ENCODE assay signal across 8 mouse cellular contexts in genomic region chr17:56079921-56080320, GRCm38 (mm10). TPM values are rescaled to one million over a fixed set of nuclear protein-coding genes. Genes with fewer than 3 reads are reported as not detected.
DNase-seq lines count a peak whose midpoint lies in the region; ATAC-seq and TF ChIP-seq lines count a peak whose summit lies in the region.

No protein-coding gene starts in this region.

- H3K4me3 ChIP-seq in bone marrow, adult 2 months (replicated peaks; ENCODE audit: control insufficient read depth, low read depth, low read length), result peak overlapping the region; percentile 95
- H3K4me3 ChIP-seq in heart, embryonic 14.5 days (ENCODE audit: control insufficient read depth in 1 of 2, insufficient read depth in 1 of 2, low read depth in 1 of 2, low read length in 2 of 2), result peak overlapping the region; percentile 87 to 97
- peak overlapping the region; percentile 88 for H3K4me3 ChIP-seq in liver, embryonic 12.5 days
- H3K4me3 ChIP-seq in stomach, embryonic 15.5 days (replicated peaks), result peak overlapping the region; percentile 84

- H3K9me3 ChIP-seq in heart, embryonic 14.5 days (ENCODE audit: control insufficient read depth, low read length), result no peaks in the 10 kb centered on the region
- H3K9me3 ChIP-seq in liver, embryonic 12.5 days (replicated peaks), result no peaks in the 10 kb centered on the region
- H3K9me3 ChIP-seq in stomach, embryonic 15.5 days, result no peaks in the 10 kb centered on the region

- peak; percentile 23 to 30 for DNase-seq in kidney, adult 8-10 months
- no peak for DNase-seq in kidney, postnatal 10 days
- no peak for DNase-seq in layer of hippocampus, adult 9-11 months
- no peak for DNase-seq in ovary, postnatal 14 days (ENCODE audit: low spot score)

- H3K4me2 ChIP-seq in heart, embryonic 14.5 days (ENCODE audit: low read length), result peak overlapping the region; percentile 96
- H3K4me2 ChIP-seq in liver, embryonic 12.5 days, result peak overlapping the region; percentile 94
- H3K4me2 ChIP-seq in stomach, embryonic 15.5 days, result peak overlapping the region; percentile 91

- 0 out of 2 replicates have a peak, but pooled peaks have one; percentile 4 for TF ChIP-seq CTCF in bone marrow, adult 2 months (IDR thresholded peaks at IDR 0.05; ENCODE audit: control insufficient read depth, insufficient read depth, low read length)

- no peak for TF ChIP-seq POLR2A in bone marrow, adult 2 months (IDR thresholded peaks at IDR 0.05; ENCODE audit: borderline replicate concordance, control insufficient read depth, low read depth, low read length)

- peaks cover 7% of the 10 kb centered on the region; the same call in 1 of the 2 replicates for H3K4me1 ChIP-seq in bone marrow, adult 2 months (ENCODE audit: control insufficient read depth, insufficient read depth, low read length)
- H3K4me1 ChIP-seq in heart, embryonic 14.5 days (ENCODE audit: control insufficient read depth in 2 of 2, insufficient read depth in 2 of 2, low read length in 2 of 2), result peaks cover 18 to 26% of the 10 kb centered on the region in 2 experiments
- H3K4me1 ChIP-seq in liver, embryonic 12.5 days, result peaks cover 39% of the 10 kb centered on the region
- H3K4me1 ChIP-seq in stomach, embryonic 15.5 days, result peaks cover 29% of the 10 kb centered on the region

- H3K9ac ChIP-seq in heart, embryonic 14.5 days (ENCODE audit: low read length), result peak overlapping the region; percentile 88
- peak overlapping the region; percentile 94 for H3K9ac ChIP-seq in liver, embryonic 12.5 days
- H3K9ac ChIP-seq in stomach, embryonic 15.5 days, result peak overlapping the region; percentile 88

- H3K27ac ChIP-seq in bone marrow, adult 2 months (ENCODE audit: control insufficient read depth, insufficient read depth, low read depth, low read length, poor library complexity), result no peak overlapping the region
- peak overlapping the region in 1 of 2 experiments; percentile 71; a peak in 2 of 4 replicates for H3K27ac ChIP-seq in heart, embryonic 14.5 days (replicated peaks in 1 of 2; ENCODE audit: control insufficient read depth in 1 of 2, insufficient read depth in 1 of 2, low read depth in 2 of 2, low read length in 2 of 2)
- H3K27ac ChIP-seq in liver, embryonic 12.5 days, result peak overlapping the region; percentile 80
- 0 out of 2 replicates have a peak overlapping the region, but pooled peaks have one; percentile 40 for H3K27ac ChIP-seq in stomach, embryonic 15.5 days

- H3K27me3 ChIP-seq in heart, embryonic 14.5 days (ENCODE audit: control insufficient read depth, insufficient read depth, low read length), result no peaks in the 10 kb centered on the region
- no peaks in the 10 kb centered on the region for H3K27me3 ChIP-seq in liver, embryonic 12.5 days (replicated peaks)
- H3K27me3 ChIP-seq in stomach, embryonic 15.5 days (replicated peaks), result no peaks in the 10 kb centered on the region

- no peak for ATAC-seq in heart, embryonic 14.5 days (ENCODE audit: insufficient number of reproducible peaks, insufficient read depth, low FRiP score, low read depth)
- ATAC-seq in liver, embryonic 12.5 days, result no peak
- no peak for ATAC-seq in stomach, embryonic 15.5 days (ENCODE audit: insufficient read depth, low FRiP score, low read depth)

- under 1% methylated on average over 11 of the region's 11 CpGs for WGBS in bone marrow, adult 2 months
- WGBS in heart, embryonic 14.5 days, result 2% methylated on average over 11 of the region's 11 CpGs
- WGBS in liver, embryonic 12.5 days (ENCODE audit: insufficient replicate concordance), result under 1% methylated on average over 11 of the region's 11 CpGs
- WGBS in stomach, embryonic 15.5 days, result under 1% methylated on average over 10 of the region's 11 CpGs

- H3K36me3 ChIP-seq in heart, embryonic 14.5 days (ENCODE audit: control insufficient read depth, insufficient read depth, low read length), result peaks cover 23% of the 10 kb centered on the region
- peaks cover 31% of the 10 kb centered on the region for H3K36me3 ChIP-seq in liver, embryonic 12.5 days
- 0 out of 2 replicates have a peak, but pooled peaks cover 7% of the 10 kb centered on the region for H3K36me3 ChIP-seq in stomach, embryonic 15.5 days

RNA-seq across cellular contexts. Expression of gene Hdgfl2, which starts 0.5 kb away (rescaled TPM):
- 62.0 and 145 TPM in 2 replicates for polyA plus RNA-seq in bone marrow, adult 2 months (2011; ENCODE audit: insufficient read depth, insufficient read length, low replicate concordance, missing spikeins)
- polyA plus RNA-seq in heart, embryonic 14.5 days (2014; fragmentation: Nextera tagmentation; extraction: Ambion mirVana), result 56.5 and 57.5 TPM in 2 replicates
- polyA plus RNA-seq in liver, embryonic 12.5 days (2016; fragmentation: Nextera tagmentation; extraction: Ambion mirVana), result 86.7 and 89.4 TPM in 2 replicates
- 99.9 and 103 TPM in 2 replicates for polyA plus RNA-seq in stomach, embryonic 15.5 days (2015; fragmentation: Nextera tagmentation; extraction: Ambion mirVana)

RNA-seq across cellular contexts. Expression of gene Ubxn6, which starts 5.1 kb away (rescaled TPM):
- 17.7 and 41.7 TPM in 2 replicates for polyA plus RNA-seq in bone marrow, adult 2 months (2011; ENCODE audit: insufficient read depth, insufficient read length, low replicate concordance, missing spikeins)
- polyA plus RNA-seq in heart, embryonic 14.5 days (2014; fragmentation: Nextera tagmentation; extraction: Ambion mirVana), result 41.3 and 42.5 TPM in 2 replicates
- 15.8 and 17.9 TPM in 2 replicates for polyA plus RNA-seq in liver, embryonic 12.5 days (2016; fragmentation: Nextera tagmentation; extraction: Ambion mirVana)
- 32.8 and 36.0 TPM in 2 replicates for polyA plus RNA-seq in stomach, embryonic 15.5 days (2015; fragmentation: Nextera tagmentation; extraction: Ambion mirVana)

RNA-seq across cellular contexts. Expression of gene Plin4, which starts 29.7 kb away (rescaled TPM):
- 0.52 and 3.4 TPM in 2 replicates for polyA plus RNA-seq in bone marrow, adult 2 months (2011; ENCODE audit: insufficient read depth, insufficient read length, low replicate concordance, missing spikeins)
- polyA plus RNA-seq in heart, embryonic 14.5 days (2014; fragmentation: Nextera tagmentation; extraction: Ambion mirVana), result 0.15 and 0.19 TPM in 2 replicates
- 0.05 and 0.06 TPM in 2 replicates for polyA plus RNA-seq in liver, embryonic 12.5 days (2016; fragmentation: Nextera tagmentation; extraction: Ambion mirVana)
- 0.36 TPM in 2 replicates for polyA plus RNA-seq in stomach, embryonic 15.5 days (2015; fragmentation: Nextera tagmentation; extraction: Ambion mirVana)

RNA-seq across cellular contexts. Expression of gene Plin5, which starts 37.5 kb away (rescaled TPM):
- polyA plus RNA-seq in bone marrow, adult 2 months (2011; ENCODE audit: insufficient read depth, insufficient read length, low replicate concordance, missing spikeins), result not detected in 2 replicates
- polyA plus RNA-seq in heart, embryonic 14.5 days (2014; fragmentation: Nextera tagmentation; extraction: Ambion mirVana), result 0.88 and 1.1 TPM in 2 replicates
- polyA plus RNA-seq in liver, embryonic 12.5 days (2016; fragmentation: Nextera tagmentation; extraction: Ambion mirVana), result 0.25 and 0.38 TPM in 2 replicates
- 0.42 and 0.59 TPM in 2 replicates for polyA plus RNA-seq in stomach, embryonic 15.5 days (2015; fragmentation: Nextera tagmentation; extraction: Ambion mirVana)

RNA-seq across cellular contexts. Expression of gene Chaf1a, which starts 39.7 kb away (rescaled TPM):
- 55.8 and 73.6 TPM in 2 replicates for polyA plus RNA-seq in bone marrow, adult 2 months (2011; ENCODE audit: insufficient read depth, insufficient read length, low replicate concordance, missing spikeins)
- 9.0 and 9.2 TPM in 2 replicates for polyA plus RNA-seq in heart, embryonic 14.5 days (2014; fragmentation: Nextera tagmentation; extraction: Ambion mirVana)
- 34.3 and 37.6 TPM in 2 replicates for polyA plus RNA-seq in liver, embryonic 12.5 days (2016; fragmentation: Nextera tagmentation; extraction: Ambion mirVana)
- polyA plus RNA-seq in stomach, embryonic 15.5 days (2015; fragmentation: Nextera tagmentation; extraction: Ambion mirVana), result 21.7 and 22.4 TPM in 2 replicates

Comparison
In these comparisons a context has a peak if more than half of its experiments do, and no peak if none do; other contexts are left out.
1. DNase-seq: peak in kidney, adult 8-10 months (2 of 2); none in kidney, postnatal 10 days (single experiment), layer of hippocampus, adult 9-11 months (single experiment) and ovary, postnatal 14 days (single experiment).
2. Peak in every context shown above with its lines, with median percentiles within 50 percentile points of each other: H3K4me3 ChIP-seq, H3K4me2 ChIP-seq and H3K9ac ChIP-seq.